Mouse (Mus musculus): Measurements from ENCODE around the gene Hdgf. TPM values are rescaled to one million over a fixed set of nuclear protein-coding genes. Genes with fewer than 3 reads are reported as not detected.
"Not testable (repeated sequence)": the region's sequence is repeated elsewhere in the genome, so short reads cannot be mapped to it uniquely, and the experiment has no call there.

The Hdgf gene
- polyA plus RNA-seq, 1 experiment from 2014 or later = 305 TPM

DNA sequence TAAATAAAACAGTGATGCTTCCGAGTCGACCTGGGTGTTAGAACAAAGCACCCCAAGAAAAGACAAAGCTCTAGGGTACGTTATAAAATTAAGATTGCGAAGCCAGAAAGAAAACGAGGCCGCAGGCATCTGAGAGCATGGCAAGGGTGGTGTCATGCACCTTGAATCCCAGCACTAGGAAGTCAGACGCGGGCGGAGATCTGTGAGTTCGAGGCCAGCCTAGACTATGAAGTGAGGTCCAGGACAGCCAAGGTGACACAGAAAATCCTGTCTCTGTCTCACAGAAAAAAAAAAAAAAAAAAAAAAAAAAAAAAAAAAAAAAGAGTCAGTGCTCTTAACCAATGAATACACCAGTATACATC is 20.1 kb upstream of the Hdgf start:
- peaks cover 9% of the 10 kb centered on the region for H3K4me1 ChIP-seq (ENCODE audit: control insufficient read depth, insufficient read depth, low read length)
- H3K36me3 ChIP-seq (ENCODE audit: control insufficient read depth, insufficient read depth, low read length) = no peaks in the 10 kb centered on the region; the same call in 1 of the 2 replicates
- H3K4me3 ChIP-seq (ENCODE audit: low read depth, low read length) = peak overlapping the region; percentile 92
- no peaks in the 10 kb centered on the region for H3K9me3 ChIP-seq (ENCODE audit: control insufficient read depth, low read length)
- 16% methylated on average over 10 of the region's 10 CpGs for WGBS
- peak overlapping the region; percentile 27; the same call in 1 of the 2 replicates for H3K9ac ChIP-seq (ENCODE audit: low read length)
- no peak overlapping the region for H3K27ac ChIP-seq (replicated peaks; ENCODE audit: low read depth, low read length)
- ATAC-seq (ENCODE audit: insufficient number of reproducible peaks, low FRiP score, low TSS enrichment, low read depth) (no peak; the same call in 1 of the 2 replicates), DNase-seq (ENCODE audit: low spot score) (no peak)
- peak overlapping the region; percentile 40 for H3K4me2 ChIP-seq (ENCODE audit: low read depth, severe bottlenecking)
- no peaks in the 10 kb centered on the region for H3K27me3 ChIP-seq (ENCODE audit: control insufficient read depth, insufficient read depth, low read length)

DNA sequence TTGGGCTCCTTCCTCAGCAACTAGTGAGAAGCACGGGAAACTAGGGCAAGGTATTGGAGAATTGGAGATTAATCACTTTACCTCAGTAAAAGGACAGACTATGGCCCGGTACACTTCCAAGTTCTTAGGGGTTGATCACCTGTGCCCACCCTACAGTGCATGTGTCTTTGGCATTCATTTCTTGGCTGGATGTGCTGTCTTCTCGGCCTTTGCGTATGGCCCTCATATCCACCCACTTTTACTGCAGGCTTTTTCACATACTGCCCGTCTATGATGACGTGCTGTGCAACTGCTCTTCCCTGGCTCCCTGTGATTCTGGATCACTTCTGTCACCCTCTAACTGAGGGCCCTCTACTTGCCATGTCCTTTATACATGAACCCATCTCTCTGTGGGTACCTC is 19.7 kb upstream of the Hdgf start:
- Histone ChIP-seq H3K4me3 (ENCODE audit: low read depth, low read length) (peak overlapping the region; percentile 92; the same call in 1 of the 2 replicates), H3K36me3 (ENCODE audit: control insufficient read depth, insufficient read depth, low read length) (no peaks in the 10 kb centered on the region; the same call in 1 of the 2 replicates), H3K9ac (ENCODE audit: low read length) (no peak overlapping the region; the same call in 1 of the 2 replicates), H3K9me3 (ENCODE audit: control insufficient read depth, low read length) (no peaks in the 10 kb centered on the region), H3K4me1 (ENCODE audit: control insufficient read depth, insufficient read depth, low read length) (peaks cover 9% of the 10 kb centered on the region), H3K27me3 (ENCODE audit: control insufficient read depth, insufficient read depth, low read length) (no peaks in the 10 kb centered on the region), H3K27ac (replicated peaks; ENCODE audit: low read depth, low read length) (no peak overlapping the region), H3K4me2 (ENCODE audit: low read depth, severe bottlenecking) (peak overlapping the region; percentile 40; the same call in 1 of the 2 replicates)
- DNase-seq (ENCODE audit: low spot score) = no peak
- 85% methylated on average over 6 of the region's 6 CpGs for WGBS
- ATAC-seq (ENCODE audit: insufficient number of reproducible peaks, low FRiP score, low TSS enrichment, low read depth) = no peak

DNA sequence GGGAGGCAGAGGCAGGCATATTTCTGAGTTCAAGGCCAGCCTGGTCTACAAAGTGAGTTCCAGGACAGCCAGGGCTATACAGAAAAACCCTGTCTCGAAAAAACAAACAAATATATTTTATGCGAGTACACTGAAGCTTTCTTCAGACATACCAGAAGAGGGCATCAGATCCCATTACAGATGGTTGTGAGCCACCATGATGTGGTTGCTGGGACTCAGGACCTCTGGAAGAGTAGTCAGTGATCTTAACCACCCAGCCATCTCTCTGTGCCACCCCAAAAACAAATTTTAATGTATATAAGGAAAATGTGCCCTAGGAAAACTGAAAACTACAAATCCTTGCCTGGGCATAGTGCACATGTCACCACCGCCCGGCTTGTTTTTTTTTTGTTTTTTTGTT is 18.7 kb upstream of the Hdgf start:
- not testable (repeated sequence) for H3K36me3 ChIP-seq (ENCODE audit: control insufficient read depth, insufficient read depth, low read length); H3K4me1 ChIP-seq (ENCODE audit: control insufficient read depth, insufficient read depth, low read length); H3K9ac ChIP-seq (ENCODE audit: low read length); ATAC-seq (ENCODE audit: insufficient number of reproducible peaks, low FRiP score, low TSS enrichment, low read depth); H3K27ac ChIP-seq (replicated peaks; ENCODE audit: low read depth, low read length); DNase-seq (ENCODE audit: low spot score); H3K4me3 ChIP-seq (ENCODE audit: low read depth, low read length); H3K9me3 ChIP-seq (ENCODE audit: control insufficient read depth, low read length); H3K27me3 ChIP-seq (ENCODE audit: control insufficient read depth, insufficient read depth, low read length); H3K4me2 ChIP-seq (ENCODE audit: low read depth, severe bottlenecking)
- 83% methylated on average over 4 of the region's 4 CpGs for WGBS

DNA sequence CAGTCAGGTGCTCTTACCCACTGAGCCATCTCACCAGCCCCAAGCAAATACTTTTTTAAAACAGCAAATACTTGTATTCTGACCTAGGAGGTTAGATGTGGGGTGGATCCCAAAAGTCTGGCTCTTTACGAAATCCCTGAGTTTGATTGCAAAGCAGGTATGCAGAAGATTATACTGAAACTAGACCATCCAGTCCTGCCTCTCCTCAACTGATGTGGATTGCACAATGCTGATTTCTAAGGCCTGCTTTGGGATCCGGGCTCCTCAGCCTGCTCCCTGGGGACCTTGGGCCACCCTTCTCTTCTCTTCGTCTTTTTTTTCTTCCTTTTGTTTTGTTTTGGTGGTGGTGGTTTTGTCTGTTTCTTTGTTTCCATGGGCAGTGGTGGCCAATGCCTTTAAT is 14.6 kb upstream of the Hdgf start:
- Histone ChIP-seq H3K9me3 (ENCODE audit: control insufficient read depth, low read length) (no peaks in the 10 kb centered on the region), H3K4me3 (ENCODE audit: low read depth, low read length) (no peak overlapping the region), H3K4me2 (ENCODE audit: low read depth, severe bottlenecking) (no peak overlapping the region), H3K36me3 (ENCODE audit: control insufficient read depth, insufficient read depth, low read length) (no peaks in the 10 kb centered on the region), H3K27me3 (ENCODE audit: control insufficient read depth, insufficient read depth, low read length) (no peaks in the 10 kb centered on the region), H3K9ac (ENCODE audit: low read length) (no peak overlapping the region), H3K4me1 (ENCODE audit: control insufficient read depth, insufficient read depth, low read length) (no peaks in the 10 kb centered on the region), H3K27ac (replicated peaks; ENCODE audit: low read depth, low read length) (no peak overlapping the region)
- ATAC-seq (ENCODE audit: insufficient number of reproducible peaks, low FRiP score, low TSS enrichment, low read depth) = no peak
- DNase-seq (ENCODE audit: low spot score) = no peak
- WGBS = 69% methylated on average over 3 of the region's 3 CpGs

DNA sequence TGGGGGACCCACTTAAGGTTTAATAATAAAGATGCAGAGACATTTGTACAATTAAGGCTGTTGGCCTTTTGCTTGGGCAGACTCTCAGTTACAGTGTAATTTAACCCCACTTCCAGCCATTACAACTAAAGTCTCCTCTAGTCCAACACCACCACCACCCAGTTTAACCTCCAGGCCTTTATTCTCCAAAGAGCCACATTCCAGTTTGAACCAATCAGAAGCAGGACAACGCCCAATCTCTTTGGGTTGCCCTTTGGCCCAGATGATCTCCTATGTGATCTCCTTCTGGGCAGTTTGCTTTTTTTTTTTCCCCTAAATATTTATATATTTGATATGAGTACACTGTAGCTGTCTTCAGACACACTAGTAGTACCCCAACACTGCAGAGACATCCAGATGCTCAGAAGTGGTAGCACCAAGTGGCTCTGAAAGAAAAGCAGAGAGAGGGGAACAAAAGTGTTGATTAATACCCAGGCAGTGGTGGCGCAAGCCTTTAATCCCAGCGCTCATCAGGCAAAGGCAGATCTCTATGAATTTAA is 12.7 kb upstream of the Hdgf start:
- Histone ChIP-seq H3K27ac (replicated peaks; ENCODE audit: low read depth, low read length) (no peak overlapping the region), H3K36me3 (ENCODE audit: control insufficient read depth, insufficient read depth, low read length) (no peaks in the 10 kb centered on the region), H3K4me3 (ENCODE audit: low read depth, low read length) (no peak overlapping the region), H3K27me3 (ENCODE audit: control insufficient read depth, insufficient read depth, low read length) (no peaks in the 10 kb centered on the region), H3K9me3 (ENCODE audit: control insufficient read depth, low read length) (no peaks in the 10 kb centered on the region), H3K9ac (ENCODE audit: low read length) (no peak overlapping the region; the same call in 1 of the 2 replicates), H3K4me2 (ENCODE audit: low read depth, severe bottlenecking) (no peak overlapping the region), H3K4me1 (ENCODE audit: control insufficient read depth, insufficient read depth, low read length) (no peaks in the 10 kb centered on the region)
- 82% methylated on average over 3 of the region's 3 CpGs for WGBS
- no peak for ATAC-seq (ENCODE audit: insufficient number of reproducible peaks, low FRiP score, low TSS enrichment, low read depth)
- DNase-seq (ENCODE audit: low spot score) = no peak

DNA sequence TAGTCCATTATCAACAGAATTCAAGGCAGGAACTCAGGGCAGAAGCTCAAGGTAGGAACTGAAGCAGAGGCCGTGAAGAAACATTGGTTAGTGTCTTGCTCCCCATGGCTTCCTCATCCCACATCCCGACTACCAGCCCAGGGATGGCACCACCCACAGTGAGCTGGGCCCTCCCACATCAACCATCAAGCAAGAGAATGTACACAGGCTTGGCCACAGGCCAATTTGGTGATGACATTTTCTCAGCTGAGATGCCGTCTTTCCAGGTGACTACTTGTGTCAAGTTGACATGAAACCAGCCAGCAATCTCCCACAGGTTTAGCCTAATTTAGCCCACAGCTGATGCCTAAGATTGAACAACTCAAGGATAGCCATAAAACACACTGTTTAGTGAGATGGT is 6.9 kb upstream of the Hdgf start:
- H3K36me3 ChIP-seq (ENCODE audit: control insufficient read depth, insufficient read depth, low read length) = no peaks in the 10 kb centered on the region
- H3K4me3 ChIP-seq (ENCODE audit: low read depth, low read length) = no peak overlapping the region
- DNase-seq (ENCODE audit: low spot score) (no peak), ATAC-seq (ENCODE audit: insufficient number of reproducible peaks, low FRiP score, low TSS enrichment, low read depth) (no peak)
- no peaks in the 10 kb centered on the region for H3K4me1 ChIP-seq (ENCODE audit: control insufficient read depth, insufficient read depth, low read length)
- no peaks in the 10 kb centered on the region for H3K27me3 ChIP-seq (ENCODE audit: control insufficient read depth, insufficient read depth, low read length)
- WGBS = 81% methylated on average over 3 of the region's 3 CpGs
- H3K4me2 ChIP-seq (ENCODE audit: low read depth, severe bottlenecking) = no peak overlapping the region
- H3K27ac ChIP-seq (replicated peaks; ENCODE audit: low read depth, low read length) = no peak overlapping the region
- no peaks in the 10 kb centered on the region for H3K9me3 ChIP-seq (ENCODE audit: control insufficient read depth, low read length)
- no peak overlapping the region for H3K9ac ChIP-seq (ENCODE audit: low read length)

DNA sequence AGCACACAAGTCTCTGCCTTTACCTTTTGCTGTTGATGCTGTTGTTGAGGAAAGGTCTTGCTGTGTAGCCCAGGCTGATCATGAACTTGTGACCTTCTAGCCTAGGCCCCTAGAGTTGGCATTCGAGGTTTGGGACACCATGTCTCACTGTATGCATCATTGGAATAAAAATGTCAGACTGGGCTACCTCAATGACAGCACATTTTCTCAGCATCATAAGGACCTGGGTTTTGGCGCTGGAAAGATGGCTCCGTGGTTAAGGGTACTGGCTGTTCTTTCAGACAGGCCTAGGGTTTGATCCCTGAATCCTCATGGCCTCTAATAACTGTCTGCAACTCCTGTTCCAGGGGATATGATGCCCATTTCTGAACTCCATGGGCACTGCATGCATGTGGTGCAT is 6.3 kb upstream of the Hdgf start:
- H3K27me3 ChIP-seq (ENCODE audit: control insufficient read depth, insufficient read depth, low read length) = no peaks in the 10 kb centered on the region
- no peak overlapping the region for H3K4me3 ChIP-seq (ENCODE audit: low read depth, low read length)
- no peaks in the 10 kb centered on the region for H3K9me3 ChIP-seq (ENCODE audit: control insufficient read depth, low read length)
- H3K9ac ChIP-seq (ENCODE audit: low read length) = no peak overlapping the region
- H3K4me2 ChIP-seq (ENCODE audit: low read depth, severe bottlenecking) = no peak overlapping the region
- WGBS = 76% methylated on average over 3 of the region's 3 CpGs
- DNase-seq (ENCODE audit: low spot score) = no peak
- no peaks in the 10 kb centered on the region for H3K4me1 ChIP-seq (ENCODE audit: control insufficient read depth, insufficient read depth, low read length)
- no peak for ATAC-seq (ENCODE audit: insufficient number of reproducible peaks, low FRiP score, low TSS enrichment, low read depth)
- no peaks in the 10 kb centered on the region for H3K36me3 ChIP-seq (ENCODE audit: control insufficient read depth, insufficient read depth, low read length)
- no peak overlapping the region for H3K27ac ChIP-seq (replicated peaks; ENCODE audit: low read depth, low read length)

DNA sequence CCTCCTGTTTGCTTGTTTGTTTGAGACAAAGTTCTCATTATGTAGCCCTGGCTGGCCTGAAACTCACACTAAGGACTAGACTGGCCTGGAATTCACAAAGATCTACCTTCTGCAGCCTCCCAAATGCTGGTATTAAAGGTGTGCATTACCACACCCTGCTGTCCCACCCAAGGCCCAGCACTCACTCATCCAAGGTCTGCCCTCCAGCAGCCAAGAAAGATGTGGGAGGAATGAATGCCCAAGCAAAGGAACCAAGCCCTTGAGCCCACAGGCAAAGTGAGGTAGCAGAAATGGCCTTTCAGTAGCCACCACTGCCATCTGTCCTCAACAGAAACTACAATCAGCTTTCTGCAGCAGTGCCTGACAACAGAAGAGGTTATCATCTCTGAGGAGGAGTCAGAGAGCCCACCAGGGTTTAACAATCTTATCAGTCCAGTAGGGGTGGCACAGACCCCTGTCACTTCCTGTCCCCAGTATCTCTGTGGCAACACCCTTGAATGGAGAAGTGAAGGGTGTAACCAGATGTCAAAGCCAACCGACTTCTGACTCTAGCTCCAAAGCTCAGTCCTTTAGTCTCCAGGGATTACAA is 5.0 kb upstream of the Hdgf start:
- Histone ChIP-seq H3K27ac (replicated peaks; ENCODE audit: low read depth, low read length) (no peak overlapping the region; the same call in 1 of the 2 replicates), H3K9ac (ENCODE audit: low read length) (no peak overlapping the region), H3K4me1 (ENCODE audit: control insufficient read depth, insufficient read depth, low read length) (no peaks in the 10 kb centered on the region), H3K36me3 (ENCODE audit: control insufficient read depth, insufficient read depth, low read length) (no peaks in the 10 kb centered on the region), H3K4me2 (ENCODE audit: low read depth, severe bottlenecking) (no peak overlapping the region), H3K27me3 (ENCODE audit: control insufficient read depth, insufficient read depth, low read length) (no peaks in the 10 kb centered on the region), H3K4me3 (ENCODE audit: low read depth, low read length) (no peak overlapping the region), H3K9me3 (ENCODE audit: control insufficient read depth, low read length) (no peaks in the 10 kb centered on the region)
- no peak for DNase-seq (ENCODE audit: low spot score)
- ATAC-seq (ENCODE audit: insufficient number of reproducible peaks, low FRiP score, low TSS enrichment, low read depth) = no peak
- 56% methylated on average over 1 of the region's 1 CpGs for WGBS

DNA sequence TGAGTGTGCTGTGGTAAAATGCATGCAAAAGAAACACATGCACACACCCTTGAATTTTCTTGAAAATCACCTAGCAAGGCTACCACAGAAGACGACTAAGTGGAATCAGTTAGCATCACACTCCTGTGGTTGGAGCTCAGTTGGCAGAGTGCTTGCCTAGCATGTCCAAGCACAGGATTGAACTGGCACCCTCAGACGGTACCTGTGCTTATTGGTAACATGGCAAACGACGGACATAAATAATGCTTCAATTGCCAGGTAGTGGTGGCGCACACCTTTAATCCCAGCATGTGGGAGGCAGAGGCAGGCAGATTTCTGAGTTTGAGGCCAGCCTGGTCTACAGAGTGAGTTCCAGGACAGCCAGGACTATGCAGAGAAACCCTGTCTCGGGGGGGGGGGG is 4.2 kb upstream of the Hdgf start:
- not testable (repeated sequence) for H3K27me3 ChIP-seq (ENCODE audit: control insufficient read depth, insufficient read depth, low read length); H3K9ac ChIP-seq (ENCODE audit: low read length); ATAC-seq (ENCODE audit: insufficient number of reproducible peaks, low FRiP score, low TSS enrichment, low read depth); H3K4me2 ChIP-seq (ENCODE audit: low read depth, severe bottlenecking); H3K4me3 ChIP-seq (ENCODE audit: low read depth, low read length); H3K36me3 ChIP-seq (ENCODE audit: control insufficient read depth, insufficient read depth, low read length); H3K4me1 ChIP-seq (ENCODE audit: control insufficient read depth, insufficient read depth, low read length); H3K9me3 ChIP-seq (ENCODE audit: control insufficient read depth, low read length); DNase-seq (ENCODE audit: low spot score); H3K27ac ChIP-seq (replicated peaks; ENCODE audit: low read depth, low read length)
- WGBS = 78% methylated on average over 6 of the region's 6 CpGs

Measured in limb, embryonic 11.5 days (tissue).